Mouse (Mus musculus) spleen, postnatal 0 days (tissue): Measurements from ENCODE around the gene 2310011J03Rik. TPM values are rescaled to one million over a fixed set of nuclear protein-coding genes. Genes with fewer than 3 reads are reported as not detected.

ENCODE experiments used
- polyA plus RNA-seq: library from polyadenylated mRNA; unstranded; fragments of >200 nt; fragmentation: Nextera tagmentation; extraction: Ambion mirVana; gene quantifications from 2 replicates; pipeline ENCODE4 v1.2.1, GENCODE M21; 2015

2310011J03Rik gene
- polyA plus RNA-seq, result 51.7 and 54.7 TPM in 2 replicates

DNA sequence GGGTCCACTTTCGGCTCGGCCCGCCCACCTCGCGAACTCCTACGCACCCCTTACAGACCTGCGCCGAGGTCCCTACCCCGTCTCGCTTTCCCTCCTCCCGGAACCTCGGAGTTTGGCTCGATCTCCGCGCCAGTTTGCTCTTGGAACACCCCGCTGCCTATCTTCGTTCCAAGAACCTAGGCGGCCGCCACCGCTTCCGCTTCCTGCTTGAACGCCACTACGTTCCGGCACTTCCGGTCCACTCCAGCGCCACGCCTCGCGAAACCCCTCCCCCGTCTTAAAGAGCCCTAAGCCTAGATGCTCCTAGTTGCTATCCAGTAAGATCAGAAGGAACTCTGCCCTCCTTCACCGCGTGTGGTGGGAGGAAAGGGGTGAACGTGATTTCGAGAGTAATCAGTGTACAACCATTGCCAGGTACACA lies at the start of gene 2310011J03Rik:
Gene 2310011J03Rik (minus strand): TSS at position 198 of the 421 bp plus-strand sequence.

DNA sequence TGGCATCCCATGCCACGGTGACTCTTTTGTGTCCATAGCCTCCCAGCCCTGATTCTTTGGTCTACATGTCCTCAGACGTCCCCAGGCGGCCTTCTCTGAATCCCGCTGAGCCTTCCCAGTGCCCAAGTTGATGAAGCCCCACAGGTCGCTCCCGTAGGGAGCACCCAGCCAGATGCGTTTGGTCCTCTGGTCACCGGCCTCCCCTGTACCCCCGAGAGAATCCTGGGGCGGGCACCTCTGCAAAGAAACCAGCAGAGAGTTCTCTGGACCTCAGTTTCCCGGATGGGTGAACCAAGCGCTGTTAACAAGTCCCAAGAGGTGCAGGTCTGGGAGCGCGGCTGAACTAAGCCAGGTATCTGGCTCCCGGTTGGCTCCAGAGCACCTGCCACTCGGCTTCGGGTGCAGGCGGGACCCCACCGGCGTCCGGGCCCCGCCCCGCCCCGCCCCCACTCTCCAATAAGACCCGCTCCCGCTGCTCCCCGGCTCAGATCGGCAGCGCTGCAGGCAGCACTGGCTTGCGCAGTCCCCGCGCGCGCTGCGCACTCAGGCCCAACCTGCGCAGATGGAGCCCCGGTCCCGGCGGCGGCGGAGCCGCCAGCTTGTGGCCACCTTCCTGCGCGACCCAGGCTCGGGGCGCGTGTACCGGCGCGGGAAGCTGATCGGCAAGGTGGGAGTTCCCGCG lies 35.8 kb upstream of the 2310011J03Rik start, which contains the start of gene Plk5:
Gene Plk5 (plus strand): TSS at position 459 of the 682 bp plus-strand sequence.

DNA sequence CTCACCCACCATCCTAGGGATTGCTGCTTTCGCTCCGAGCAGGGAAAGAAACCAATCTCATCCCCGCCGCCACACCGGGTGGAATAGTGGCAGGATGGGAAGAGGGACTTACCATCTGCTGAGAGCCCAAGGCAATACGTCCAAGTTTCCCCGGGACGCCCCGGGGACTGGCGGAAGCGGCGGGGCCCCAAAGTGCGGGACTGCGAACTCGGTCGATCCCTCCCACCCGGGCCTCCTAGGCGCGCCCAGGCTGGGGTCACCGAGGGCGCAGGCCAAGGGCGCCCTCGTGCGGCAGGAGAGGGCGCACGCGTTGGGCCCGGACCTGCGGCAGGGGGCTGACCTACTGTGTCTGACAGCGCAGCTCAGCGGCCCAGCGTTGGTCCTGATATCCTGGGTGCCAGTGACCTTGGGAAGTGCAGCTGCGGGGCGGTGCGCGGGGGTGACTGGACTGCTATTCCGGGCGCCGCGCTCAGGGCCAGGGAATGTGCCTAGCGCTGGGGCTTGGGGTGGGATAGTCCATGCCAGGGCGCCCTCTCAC lies 28.0 kb upstream of the 2310011J03Rik start, which contains the start of gene Adamtsl5:
Gene Adamtsl5 (minus strand): TSS at position 169 of the 538 bp plus-strand sequence.

DNA sequence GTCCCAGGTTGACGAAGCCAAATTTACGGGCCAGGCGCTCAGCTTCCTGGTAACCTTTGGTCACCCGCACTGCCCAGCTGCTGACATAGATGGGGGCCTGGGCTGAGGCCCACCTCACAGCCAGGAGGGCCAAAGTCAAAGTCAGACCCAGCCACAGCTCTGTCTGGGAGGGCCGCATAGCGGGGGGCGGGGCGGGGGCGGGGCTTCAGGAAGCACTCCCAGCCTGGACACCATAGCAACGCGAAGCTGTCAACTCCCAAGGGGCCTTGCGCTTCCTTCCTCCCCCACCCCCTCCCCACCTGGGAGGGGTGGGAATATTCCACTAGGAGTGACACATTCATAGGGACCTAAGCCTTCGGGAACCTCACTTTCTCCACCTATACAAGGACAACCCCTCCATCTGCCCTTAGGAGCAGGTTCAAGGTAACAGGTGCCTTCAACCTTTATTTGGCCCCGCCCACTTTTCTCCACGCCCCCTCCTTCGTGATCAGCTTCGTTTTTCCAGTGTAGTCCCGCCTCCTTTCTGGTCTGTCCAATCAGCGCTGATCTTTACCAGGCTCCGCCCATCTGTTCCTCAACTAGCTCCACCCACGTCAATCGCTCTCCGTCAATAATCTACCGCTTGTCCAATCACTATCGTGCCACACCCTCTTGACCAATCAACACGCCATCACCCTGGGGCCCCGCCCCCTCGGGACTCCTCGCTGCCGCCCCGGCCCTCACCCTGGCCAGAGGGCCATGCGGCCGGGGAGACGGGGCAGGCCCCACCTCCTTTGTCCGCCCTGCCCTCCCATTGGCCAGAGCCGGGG lies 9.1 kb upstream of the 2310011J03Rik start, which contains the start of the genes Pcsk4 and Reep6:
Gene Pcsk4 (minus strand): TSS at position 226 of the 809 bp plus-strand sequence.
Gene Reep6 (plus strand): TSS at position 681 of the 809 bp plus-strand sequence.

DNA sequence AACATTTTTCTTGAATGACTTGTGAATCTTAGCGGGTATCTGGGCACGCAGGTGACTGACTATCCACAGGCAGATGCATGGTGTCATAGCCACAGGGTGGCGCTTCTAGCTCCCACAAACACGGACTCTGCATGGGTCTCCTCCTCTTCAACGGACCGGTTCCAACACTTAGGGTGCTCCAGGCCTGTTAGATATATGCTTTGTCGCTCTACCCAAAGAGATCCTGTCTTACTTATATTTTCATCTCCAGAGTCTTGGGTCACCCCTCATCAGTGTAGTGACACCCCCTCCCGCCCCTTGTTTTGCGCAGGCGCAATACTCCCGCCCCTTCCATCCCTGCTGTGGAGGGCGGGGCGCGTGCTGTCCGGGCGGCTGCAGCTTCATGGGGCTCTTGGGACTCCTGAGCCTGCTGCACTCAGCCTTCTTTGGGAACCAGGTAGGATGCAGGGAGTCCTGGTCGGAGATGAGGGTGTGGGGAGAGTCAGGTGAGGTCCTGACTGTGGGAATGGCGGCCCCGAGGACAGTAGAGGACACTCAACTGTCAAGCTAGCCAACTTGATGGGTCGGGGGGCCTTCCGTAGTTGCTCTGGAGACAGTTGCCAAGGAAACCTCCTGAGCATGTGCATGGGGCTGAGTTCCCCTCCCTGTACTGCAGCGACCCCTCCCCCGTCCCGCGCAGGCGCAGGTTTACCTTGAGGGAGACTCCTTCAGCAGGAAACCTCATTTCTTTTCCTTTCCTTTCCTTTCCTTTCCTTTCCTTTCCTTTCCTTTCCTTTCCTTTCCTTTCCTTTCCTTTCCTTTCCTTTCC lies 24.5 kb downstream of the 2310011J03Rik start, which contains the start of gene Apc2:
Gene Apc2 (plus strand): TSS at position 360 of the 808 bp plus-strand sequence.

DNA sequence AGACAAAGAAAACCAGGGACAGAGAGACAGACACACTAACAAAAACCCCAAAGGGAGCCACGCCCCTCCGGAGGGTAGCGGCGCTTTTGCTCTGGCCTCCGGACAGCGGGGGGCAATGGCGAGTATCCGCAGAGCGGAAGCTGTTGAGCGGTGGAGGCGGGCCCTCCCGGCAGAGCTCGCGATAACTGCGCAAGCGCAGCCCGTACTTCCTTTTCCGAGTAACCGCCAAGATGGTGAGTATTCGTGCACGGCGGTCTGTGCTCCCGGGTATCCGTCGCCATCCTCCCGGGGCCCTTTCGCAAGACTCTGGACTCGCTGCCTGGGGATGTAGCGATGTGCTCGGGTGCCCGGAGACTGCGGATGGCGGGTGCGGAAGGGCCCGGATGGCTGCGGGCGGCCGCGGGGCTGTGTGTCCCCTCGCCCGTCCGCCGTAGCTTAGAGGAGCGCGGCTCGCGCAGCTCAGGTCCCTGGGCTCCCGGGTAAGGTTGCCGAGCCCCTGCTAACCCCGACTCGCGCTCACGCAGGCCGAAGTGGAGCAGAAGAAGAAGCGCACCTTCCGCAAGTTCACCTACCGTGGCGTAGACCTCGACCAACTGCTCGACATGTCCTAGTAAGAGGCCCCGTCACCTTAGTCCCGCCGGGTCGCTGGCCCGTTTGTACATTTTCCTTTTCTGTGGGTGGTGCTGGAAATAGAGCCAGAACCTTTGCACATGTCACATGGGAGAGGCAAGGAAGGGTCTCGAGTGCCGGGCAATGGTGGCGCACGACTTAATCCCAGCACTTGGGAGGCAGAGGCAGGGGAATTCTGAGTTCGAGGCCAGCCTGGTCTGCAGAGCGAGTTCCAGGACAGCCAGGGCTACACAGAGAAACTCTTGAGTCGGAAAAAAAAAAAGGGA lies 27.8 kb downstream of the 2310011J03Rik start, which contains the start of gene Rps15:
Gene Rps15 (plus strand): TSS at position 203 of the 896 bp plus-strand sequence.

Other genes starting within 250 kb of the 2310011J03Rik start
- 15.9 and 16.2 TPM in 2 replicates for gene Sbno2, start 215.0 kb downstream of the 2310011J03Rik start, polyA plus RNA-seq
- 27.2 and 28.1 TPM in 2 replicates for gene Stk11, start 204.7 kb downstream of the 2310011J03Rik start, polyA plus RNA-seq
- 340 and 357 TPM in 2 replicates for gene Atp5d, start 181.9 kb downstream of the 2310011J03Rik start, polyA plus RNA-seq
- 0.64 and 1.0 TPM in 2 replicates for gene Cbarp, start 179.7 kb downstream of the 2310011J03Rik start, polyA plus RNA-seq
- 6.4 and 8.1 TPM in 2 replicates for gene Midn, start 172.3 kb downstream of the 2310011J03Rik start, polyA plus RNA-seq
- 139 and 157 TPM in 2 replicates for gene Cirbp, start 154.6 kb downstream of the 2310011J03Rik start, polyA plus RNA-seq
- 11.0 and 12.5 TPM in 2 replicates for gene 1600002K03Rik, start 147.6 kb downstream of the 2310011J03Rik start, polyA plus RNA-seq
- 2.0 and 3.0 TPM in 2 replicates for gene Efna2, start 141.1 kb downstream of the 2310011J03Rik start, polyA plus RNA-seq
- gene Mum1, start 94.1 kb downstream of the 2310011J03Rik start, polyA plus RNA-seq, result 34.1 and 39.0 TPM in 2 replicates
- gene Ndufs7, start 71.4 kb downstream of the 2310011J03Rik start, polyA plus RNA-seq, result 272 and 282 TPM in 2 replicates
- 6.0 and 8.6 TPM in 2 replicates for gene Gamt, start 59.5 kb downstream of the 2310011J03Rik start, polyA plus RNA-seq
- 45.5 and 45.9 TPM in 2 replicates for gene Dazap1, start 59.1 kb downstream of the 2310011J03Rik start, polyA plus RNA-seq
- gene Rps15, start 28.1 kb downstream of the 2310011J03Rik start, polyA plus RNA-seq, result 877 and 915 TPM in 2 replicates
- gene Apc2, start 24.6 kb downstream of the 2310011J03Rik start, polyA plus RNA-seq, result 0.12 and 0.13 TPM in 2 replicates
- 5.2 and 5.4 TPM in 2 replicates for gene Pcsk4, start 9.0 kb upstream of the 2310011J03Rik start, polyA plus RNA-seq
- gene Reep6, start 9.4 kb upstream of the 2310011J03Rik start, polyA plus RNA-seq, result 5.7 and 6.7 TPM in 2 replicates
- 3.7 and 3.8 TPM in 2 replicates for gene Adamtsl5, start 27.9 kb upstream of the 2310011J03Rik start, polyA plus RNA-seq
- 0.12 TPM in 1 of 2 replicates, not detected in the other for gene Plk5, start 35.9 kb upstream of the 2310011J03Rik start, polyA plus RNA-seq
- 2.8 TPM in 2 replicates for gene Mex3d, start 67.1 kb upstream of the 2310011J03Rik start, polyA plus RNA-seq
- gene Mbd3, start 79.0 kb upstream of the 2310011J03Rik start, polyA plus RNA-seq, result 57.4 and 67.9 TPM in 2 replicates
- gene Uqcr11, start 86.3 kb upstream of the 2310011J03Rik start, polyA plus RNA-seq, result 586 and 595 TPM in 2 replicates
- 82.3 and 82.6 TPM in 2 replicates for gene Tcf3, start 113.1 kb upstream of the 2310011J03Rik start, polyA plus RNA-seq
- gene Onecut3, start 174.3 kb upstream of the 2310011J03Rik start, polyA plus RNA-seq, result not detected in 2 replicates
- gene Atp8b3, start 218.6 kb upstream of the 2310011J03Rik start, polyA plus RNA-seq, result 0.12 and 0.22 TPM in 2 replicates
- 13.4 and 14.4 TPM in 2 replicates for gene Rexo1, start 241.0 kb upstream of the 2310011J03Rik start, polyA plus RNA-seq